Mouse (Mus musculus): ENCODE measurements around the gene Ccdc194.

Gene Ccdc194

DNA sequence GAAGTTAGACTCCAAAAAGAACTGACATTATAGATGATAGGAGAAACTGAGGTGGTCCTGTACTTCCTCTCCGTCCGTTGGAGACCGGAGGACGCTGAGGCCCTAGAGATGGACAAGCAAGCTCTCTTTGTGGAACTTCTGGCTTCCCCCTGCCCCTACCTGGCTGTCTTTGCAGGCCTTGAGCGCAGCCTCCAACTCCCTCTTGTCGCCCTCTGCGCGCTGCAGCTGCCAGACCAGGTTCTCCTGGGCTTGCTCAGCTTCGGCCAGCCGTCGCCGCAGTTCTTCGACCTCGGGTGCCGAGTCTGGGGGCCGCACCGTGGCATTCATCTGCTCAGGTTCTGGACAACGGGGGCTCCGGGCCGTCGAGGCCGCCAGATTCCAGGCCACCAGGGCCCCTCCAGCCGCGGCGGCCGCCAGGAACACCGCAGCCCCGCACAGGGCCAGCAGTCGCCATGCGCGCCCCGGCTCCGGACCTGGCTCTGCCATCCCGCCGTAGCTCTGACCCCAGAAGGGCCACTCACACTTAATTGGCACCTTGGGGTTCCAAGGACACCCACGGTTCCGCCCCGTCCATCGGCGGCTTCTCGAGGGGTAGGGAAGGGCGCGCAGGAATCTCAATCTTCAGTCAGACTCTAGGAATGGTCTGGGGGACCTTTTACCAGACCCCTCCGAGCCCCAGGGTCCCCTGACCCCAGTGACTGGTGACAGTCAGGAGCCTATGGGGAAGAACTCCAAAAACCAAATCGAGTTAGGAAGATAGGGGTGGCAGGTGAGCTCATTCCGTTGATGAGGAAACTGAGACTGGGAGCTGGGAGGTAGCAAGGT, at the start of gene Ccdc194:
Gene Ccdc194, minus strand, starts transcription at position 486 of the 825 bp plus-strand sequence.
- no peak for DNase-seq (ENCODE audit: low spot score)

GRCm38 (mm10) chr8:71575020-71575419, 49.5 kb upstream of the Ccdc194 start:
- DNase-seq (ENCODE audit: low spot score): no peak

DNA sequence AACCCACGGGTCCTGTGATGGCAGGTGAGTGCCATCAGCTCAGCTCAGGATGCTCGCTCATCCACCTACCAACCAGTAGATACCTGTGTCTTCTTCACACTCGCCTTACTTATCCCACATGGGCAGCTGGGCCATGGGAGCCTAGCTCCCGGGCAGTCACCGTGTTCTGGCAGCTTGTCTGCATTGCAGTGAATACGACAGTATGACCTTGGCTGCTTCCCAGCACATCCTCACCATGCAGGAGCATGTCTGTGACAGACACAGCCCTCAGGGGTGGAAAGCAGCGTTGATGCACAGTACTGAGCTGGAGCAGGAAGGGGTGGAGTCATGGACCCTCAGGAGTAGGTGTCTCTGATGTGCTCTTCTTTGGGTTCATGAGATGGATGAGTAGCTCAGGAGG, 48.9 kb upstream of the Ccdc194 start:
- no peak for DNase-seq (ENCODE audit: low spot score)

DNA sequence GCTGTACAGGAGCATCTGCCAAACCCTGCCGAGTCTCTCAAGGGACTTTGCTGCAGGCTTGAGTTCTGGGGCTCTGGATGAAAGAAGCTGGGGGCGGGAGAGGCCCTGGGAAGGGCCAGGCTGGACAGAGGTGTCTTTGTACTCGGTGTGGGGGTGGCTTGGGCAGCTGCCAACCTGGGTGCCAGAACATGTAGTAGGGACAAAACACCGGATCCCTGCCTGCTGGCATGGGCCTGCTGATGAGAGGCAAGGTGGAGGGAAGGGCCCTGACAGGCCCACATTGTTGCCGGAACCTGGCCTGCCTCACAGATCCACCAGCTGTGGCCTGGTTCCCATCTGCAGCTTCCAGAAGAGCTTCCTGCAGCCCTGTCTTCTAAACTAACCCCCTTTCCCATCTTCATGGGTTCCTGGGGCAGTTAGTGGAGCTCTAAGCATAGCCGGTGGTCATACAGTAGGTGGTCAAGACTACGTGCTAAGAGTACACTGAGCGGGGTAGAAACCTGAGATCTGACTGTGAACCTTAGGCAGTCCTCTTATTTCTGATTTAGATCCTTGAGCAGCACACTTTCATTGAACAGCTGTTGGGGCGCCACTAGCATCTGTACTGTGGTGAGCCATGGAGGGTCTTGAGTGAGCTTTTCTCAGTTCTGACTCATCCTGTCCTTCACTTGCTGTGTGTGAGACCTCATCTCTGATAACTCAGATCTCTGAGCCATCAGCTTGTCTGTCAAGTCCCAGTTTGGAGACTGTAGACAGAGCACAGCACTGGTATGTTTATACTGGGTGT, 47.5 kb upstream of the Ccdc194 start:
- no peak for DNase-seq (ENCODE audit: low spot score)

DNA sequence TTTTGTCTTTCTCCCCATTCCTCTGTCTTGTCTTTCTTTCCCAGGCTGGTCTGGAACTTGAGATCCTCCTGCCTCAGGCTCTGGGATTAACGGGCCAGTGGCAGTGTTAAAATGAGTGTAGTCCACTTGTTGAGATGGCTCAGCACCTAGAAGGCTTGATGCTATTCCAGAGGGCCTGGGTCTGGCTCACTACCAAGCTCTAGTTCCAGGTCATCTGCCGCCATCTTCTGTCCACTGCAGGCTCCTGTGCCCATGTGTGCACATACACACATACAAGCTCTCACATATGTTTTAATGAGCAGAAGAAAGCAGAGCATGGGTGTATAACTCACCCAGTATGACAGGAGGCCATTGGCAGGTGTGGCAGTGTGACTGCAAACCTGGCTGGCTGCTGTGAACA, 46.6 kb upstream of the Ccdc194 start:
- no peak for DNase-seq (ENCODE audit: low spot score)

- DNase-seq (ENCODE audit: low spot score): peak; percentile 65
These were observed 44.9 kb upstream of the Ccdc194 start for GRCm38 (mm10) chr8:71570291-71570954.

GRCm38 (mm10) chr8:71569366-71570290, 44.1 kb upstream of the Ccdc194 start:
- no peak for DNase-seq (ENCODE audit: low spot score)

- no peak for DNase-seq (ENCODE audit: low spot score)
These were observed 43.4 kb upstream of the Ccdc194 start for GRCm38 (mm10) chr8:71568941-71569340.

DNA sequence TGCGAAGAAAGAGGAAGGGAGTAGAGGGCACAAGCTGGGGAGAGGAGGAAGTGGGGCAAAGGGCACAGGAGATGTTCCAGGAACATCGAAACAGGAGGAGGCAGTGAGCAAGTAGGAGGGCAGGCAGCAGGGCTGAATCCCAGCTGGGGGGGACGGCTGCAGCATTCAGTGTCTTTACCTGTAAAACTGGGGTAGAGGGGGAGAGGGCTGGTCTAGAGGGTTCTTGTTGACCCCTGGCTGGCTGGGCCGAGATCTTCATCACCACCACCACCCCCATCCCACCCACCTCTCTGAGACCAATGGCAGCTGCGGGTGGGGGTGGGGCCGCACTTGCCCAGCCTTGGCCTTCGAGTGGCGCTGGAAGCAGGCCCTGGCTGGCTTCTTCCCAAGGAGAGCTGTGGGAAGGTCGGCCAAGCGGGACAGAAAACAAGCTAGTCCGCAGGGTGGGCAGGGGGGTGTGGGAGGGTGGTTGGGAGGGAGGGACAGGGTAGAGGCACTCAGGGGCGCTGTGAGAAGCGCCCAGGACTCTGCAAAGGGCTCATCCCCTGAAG, 43.0 kb upstream of the Ccdc194 start, which contains the start of gene Slc27a1:
Gene Slc27a1, plus strand, starts transcription at position 496 of the 551 bp plus-strand sequence.
- DNase-seq (ENCODE audit: low spot score): no peak

- no peak for DNase-seq (ENCODE audit: low spot score)
These were observed 42.1 kb upstream of the Ccdc194 start for GRCm38 (mm10) chr8:71567587-71567986.

DNA sequence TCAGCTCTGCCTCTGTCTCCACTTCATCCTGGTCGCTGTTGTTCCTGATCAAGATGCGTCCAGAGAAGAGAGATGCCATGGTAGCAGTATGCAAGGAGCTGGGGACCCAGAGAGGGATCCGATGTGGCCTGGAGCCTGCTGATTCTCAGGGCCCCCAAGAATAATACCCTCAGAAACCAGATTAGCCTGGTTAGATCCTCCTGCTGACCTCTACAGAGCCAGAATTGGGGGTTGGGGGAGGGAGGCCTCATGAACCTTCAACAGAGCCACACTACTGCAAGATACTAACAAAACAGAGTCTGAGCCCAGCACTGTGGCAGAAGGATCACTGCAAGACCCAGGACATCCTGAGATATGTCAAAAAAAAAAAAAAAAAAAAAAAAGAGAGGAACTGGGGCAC, 41.0 kb upstream of the Ccdc194 start, which contains the start of gene Nxnl1:
Gene Nxnl1, minus strand, starts transcription at position 101 of the 400 bp plus-strand sequence.
- DNase-seq (ENCODE audit: low spot score): no peak

GRCm38 (mm10) chr8:71563992-71564391, 38.5 kb upstream of the Ccdc194 start:
- no peak for DNase-seq (ENCODE audit: low spot score)

DNA sequence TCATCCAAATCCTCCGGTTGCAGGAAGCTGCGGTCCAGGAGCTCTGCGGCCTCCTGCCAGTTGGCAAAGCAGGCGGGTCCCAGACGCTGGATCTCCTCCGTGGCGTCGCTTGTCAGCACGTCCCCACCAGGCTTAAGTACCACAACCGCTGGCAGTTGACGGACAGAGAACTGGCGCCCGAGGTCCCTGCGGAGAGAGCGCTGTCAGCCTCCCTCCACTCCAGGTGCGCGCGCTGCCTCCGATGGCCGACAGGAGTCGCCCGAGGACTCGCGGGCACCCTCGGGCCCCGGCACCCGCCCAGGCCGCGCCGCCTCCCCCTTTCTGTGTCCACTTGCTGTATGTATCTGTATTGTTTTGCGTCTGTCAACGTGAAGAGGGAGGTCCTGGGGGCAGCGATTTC, 37.2 kb upstream of the Ccdc194 start:
- peak; percentile 49 for DNase-seq (ENCODE audit: low spot score)

- peak; percentile 65 for DNase-seq (ENCODE audit: low spot score)
These were observed 35.9 kb upstream of the Ccdc194 start for GRCm38 (mm10) chr8:71561401-71561800.

DNA sequence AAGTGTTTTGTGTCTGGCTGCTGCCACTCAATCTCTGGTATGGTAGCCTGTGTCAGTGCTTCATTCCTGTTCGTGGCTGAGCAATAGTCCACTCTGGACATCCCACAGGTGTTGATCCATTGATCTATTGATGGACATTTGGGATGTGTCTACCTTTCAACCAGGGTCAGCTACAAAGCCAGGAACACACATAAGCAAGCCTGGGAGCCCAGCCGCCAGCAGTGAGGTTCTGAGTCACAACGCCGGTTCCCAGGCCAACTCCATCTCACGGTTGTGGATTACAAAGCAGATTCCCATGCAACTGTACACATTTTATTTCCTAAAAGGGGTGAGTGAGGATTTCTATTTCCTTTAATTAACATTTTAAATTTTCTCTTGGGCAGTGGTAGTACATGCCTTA, 35.3 kb upstream of the Ccdc194 start:
- no peak for DNase-seq (ENCODE audit: low spot score)

DNA sequence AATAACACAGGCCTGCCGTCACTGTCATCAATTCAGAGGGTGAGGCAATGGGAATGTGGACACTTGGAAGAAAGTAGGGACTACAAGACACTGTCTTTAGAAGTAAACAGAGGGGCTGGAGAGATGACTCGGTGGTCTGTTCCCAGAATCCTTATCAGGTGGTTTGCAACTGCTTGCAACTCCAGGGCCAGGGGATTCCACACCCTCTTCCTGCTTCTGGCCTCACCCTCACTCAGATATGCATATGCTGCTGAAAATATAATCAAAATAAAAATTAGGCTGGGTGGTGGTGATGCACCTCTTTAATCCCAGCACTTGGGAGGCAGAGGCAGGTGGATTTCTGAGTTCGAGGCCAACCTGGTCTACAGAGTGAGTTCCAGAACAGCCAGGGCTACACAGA, 34.6 kb upstream of the Ccdc194 start:
- DNase-seq (ENCODE audit: low spot score): no peak

GRCm38 (mm10) chr8:71558958-71559690, 33.6 kb upstream of the Ccdc194 start:
- peak; percentile 86 for DNase-seq (ENCODE audit: low spot score)

- DNase-seq (ENCODE audit: low spot score): no peak
These were observed 32.8 kb upstream of the Ccdc194 start, which contains the start of gene Tmem221 for GRCm38 (mm10) chr8:71558071-71558957. TSS of gene Tmem221 (minus strand) at chr8:71558871.

GRCm38 (mm10) chr8:71554644-71555043, 29.1 kb upstream of the Ccdc194 start:
- no peak for DNase-seq (ENCODE audit: low spot score)

All from c-Kit-positive CD71-positive TER-119-positive erythroid progenitor cells, embryonic 14.5 days (primary cell).